Mouse (Mus musculus) liver, adult 2 months (tissue): ENCODE measurements around the gene Dscaml1. TPM values are rescaled to one million over a fixed set of nuclear protein-coding genes. Genes with fewer than 3 reads are reported as not detected.
A peak's percentile ranks its signal among the peaks of the same experiment; 100 is the strongest.

Source experiments
- DNase-seq: peaks from one replicate; pipeline ENCODE4 v3.0.0-alpha.2; 2011; ENCODE audit warnings: low read depth, low spot score; ENCODE audit errors: extremely low read depth
- H3K27ac ChIP-seq: fragments of 200-500 bp; replicated peaks from 2 replicates; pipeline ENCODE4 v1.5.1; 2012; ENCODE audit warnings: low read depth, mild to moderate bottlenecking, control low read depth, inconsistent platforms, low read length; ENCODE audit not compliant: insufficient read depth
- H3K27me3 ChIP-seq: fragments of 200-500 bp; 2 replicates; pipeline ENCODE4 v1.6.1; 2012; ENCODE audit warnings: mild to moderate bottlenecking, moderate library complexity, low read length, inconsistent platforms; ENCODE audit not compliant: control insufficient read depth, insufficient read depth
- H3K36me3 ChIP-seq: fragments of 200-500 bp; 2 replicates; pipeline ENCODE4 v1.6.1; 2012; ENCODE audit warnings: low read length, inconsistent platforms; ENCODE audit not compliant: control insufficient read depth, insufficient read depth
- H3K4me1 ChIP-seq: fragments of 200-500 bp; 2 replicates; pipeline ENCODE4 v1.6.1; 2011; ENCODE audit warnings: low read length; ENCODE audit not compliant: control insufficient read depth, insufficient read depth
- H3K4me3 ChIP-seq: fragments of 200-500 bp; 2 replicates; pipeline ENCODE4 v1.5.1; 2011; ENCODE audit warnings: low read depth, mild to moderate bottlenecking, control low read depth, low read length, moderate library complexity; ENCODE audit not compliant: insufficient read depth
- H3K79me2 ChIP-seq: fragments of 200-500 bp; 2 replicates; pipeline ENCODE4 v1.6.1; 2012; ENCODE audit warnings: inconsistent platforms, mild to moderate bottlenecking, low read length, moderate library complexity; ENCODE audit not compliant: control insufficient read depth, insufficient read depth
- H3K9ac ChIP-seq: fragments of 200-500 bp; 2 replicates; pipeline ENCODE4 v1.6.1; 2012; ENCODE audit warnings: low read depth, mild to moderate bottlenecking, control low read depth, inconsistent platforms, low read length
- CTCF ChIP-seq: fragments of 200-500 bp; IDR thresholded peaks from 2 replicates; pipeline ENCODE4 v1.5.1; 2011; ENCODE audit warnings: low read depth, low read length, control low read depth
- POLR2A ChIP-seq: fragments of 200-500 bp; IDR thresholded peaks from 2 replicates; pipeline ENCODE4 v1.6.1; 2011; ENCODE audit warnings: low read length, control low read depth; ENCODE audit not compliant: insufficient read depth; ENCODE audit errors: extremely low read depth
- WGBS: fragments of 180-500 bp; shearing (Covaris S2); methylation state at CpG from one replicate; pipeline ENCODE4 v1.1.7; 2018; 5-methylcytosine and 5-hydroxymethylcytosine counted together
- polyA plus RNA-seq: library from polyadenylated mRNA; depleted of rRNA; stranded (reverse); fragments of >200 nt; gene quantifications from 2 replicates; pipeline ENCODE4 v1.2.3, GENCODE M21; 2012; rRNA removed
- total RNA-seq: library from RNA; depleted of rRNA; stranded (reverse); fragments of >200 nt; gene quantifications from 2 replicates; pipeline ENCODE4 v1.2.3, GENCODE M21; 2014; rRNA removed

Gene Dscaml1
- 0.07 and 0.09 TPM in 2 replicates for total RNA-seq
- polyA plus RNA-seq: 0.13 TPM in 1 of 2 replicates, not detected in the other

GRCm38 (mm10) chr9:45426456-45426855 is at the start of gene Dscaml1:
Gene Dscaml1 (plus strand): TSS chr9:45426628.
- WGBS: 70% methylated on average over 4 of the region's 4 CpGs

GRCm38 (mm10) chr9:45376883-45377282 is 49.5 kb upstream of the Dscaml1 start:
- no peaks in the 10 kb centered on the region for H3K79me2 ChIP-seq
- no peak for TF ChIP-seq POLR2A
- TF ChIP-seq CTCF: no peak
- no peak overlapping the region for H3K27ac ChIP-seq
- H3K4me1 ChIP-seq: peaks cover 3% of the 10 kb centered on the region; the same call in 1 of the 2 replicates
- WGBS: 22% methylated on average over 2 of the region's 2 CpGs
- H3K4me3 ChIP-seq: no peak overlapping the region
- no peak overlapping the region for H3K9ac ChIP-seq
- peak; percentile 61 for DNase-seq
- H3K36me3 ChIP-seq: no peaks in the 10 kb centered on the region
- H3K27me3 ChIP-seq: no peaks in the 10 kb centered on the region

More at GRCm38 (mm10) chr9:45426456-45426855, at the start of gene Dscaml1:
- Histone ChIP-seq H3K27me3 (peaks cover 14% of the 10 kb centered on the region; the same call in 1 of the 2 replicates), H3K4me3 (no peak within 1 kb of the TSS), H3K79me2 (no peaks in the 10 kb centered on the region), H3K4me1 (no peaks in the 10 kb centered on the region), H3K27ac (no peak within 1 kb of the TSS), H3K36me3 (no peaks in the 10 kb centered on the region), H3K9ac (no peak within 1 kb of the TSS)
- TF ChIP-seq CTCF: no peak
- TF ChIP-seq POLR2A: no peak
- no peak for DNase-seq

GRCm38 (mm10) chr9:45380411-45381251 is 45.8 kb upstream of the Dscaml1 start:
- Histone ChIP-seq H3K27ac (no peak overlapping the region), H3K27me3 (no peaks in the 10 kb centered on the region), H3K79me2 (no peaks in the 10 kb centered on the region), H3K4me3 (no peak overlapping the region), H3K4me1 (peaks cover 3% of the 10 kb centered on the region; the same call in 1 of the 2 replicates), H3K36me3 (no peaks in the 10 kb centered on the region), H3K9ac (no peak overlapping the region)
- TF ChIP-seq CTCF: no peak
- no peak for TF ChIP-seq POLR2A
- no peak for DNase-seq
- 56% methylated on average over 10 of the region's 10 CpGs for WGBS

GRCm38 (mm10) chr9:45382336-45382735 is 44.1 kb upstream of the Dscaml1 start:
- H3K27me3 ChIP-seq: no peaks in the 10 kb centered on the region
- 77% methylated on average over 5 of the region's 5 CpGs for WGBS
- no peak overlapping the region for H3K9ac ChIP-seq
- no peak for DNase-seq
- no peak for TF ChIP-seq POLR2A
- no peak for TF ChIP-seq CTCF
- H3K79me2 ChIP-seq: no peaks in the 10 kb centered on the region
- no peak overlapping the region for H3K4me3 ChIP-seq
- no peak overlapping the region for H3K27ac ChIP-seq
- no peaks in the 10 kb centered on the region for H3K36me3 ChIP-seq
- H3K4me1 ChIP-seq: no peaks in the 10 kb centered on the region

GRCm38 (mm10) chr9:45382834-45383233 is 43.6 kb upstream of the Dscaml1 start:
- Histone ChIP-seq H3K4me1 (no peaks in the 10 kb centered on the region), H3K4me3 (no peak overlapping the region), H3K27me3 (no peaks in the 10 kb centered on the region), H3K9ac (no peak overlapping the region), H3K36me3 (no peaks in the 10 kb centered on the region), H3K27ac (no peak overlapping the region), H3K79me2 (no peaks in the 10 kb centered on the region)
- WGBS: 85% methylated on average over 5 of the region's 5 CpGs
- no peak for DNase-seq
- TF ChIP-seq CTCF (no peak), POLR2A (no peak)

DNA sequence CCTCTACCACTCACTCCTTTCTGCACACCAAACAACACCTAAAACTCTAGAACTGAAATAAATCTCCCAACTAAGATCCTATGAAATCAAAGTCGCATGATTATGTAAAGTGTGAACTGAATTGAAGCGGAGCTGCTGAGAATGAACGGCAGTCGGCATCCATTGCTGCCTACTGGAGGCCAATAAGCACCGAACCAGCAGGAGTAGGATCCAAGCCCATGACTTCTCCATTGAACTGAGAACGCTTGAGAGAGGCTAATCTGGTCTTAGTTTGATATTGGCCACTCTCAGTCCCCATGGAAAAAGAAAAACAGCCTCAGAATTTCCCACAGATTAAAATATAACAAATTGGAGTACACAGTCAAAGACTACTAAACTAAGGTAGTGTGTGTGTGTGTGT is 42.5 kb upstream of the Dscaml1 start:
- Histone ChIP-seq H3K4me1 (no peaks in the 10 kb centered on the region), H3K9ac (no peak overlapping the region), H3K36me3 (no peaks in the 10 kb centered on the region), H3K27ac (no peak overlapping the region), H3K79me2 (no peaks in the 10 kb centered on the region), H3K4me3 (no peak overlapping the region), H3K27me3 (no peaks in the 10 kb centered on the region)
- no peak for DNase-seq
- TF ChIP-seq POLR2A (no peak), CTCF (no peak)
- 92% methylated on average over 6 of the region's 6 CpGs for WGBS
